In genomic region chr8:117109018-117109711, GRCm38 (mm10) we compare ENCODE assay signal across 13 mouse cellular contexts. TPM values are rescaled to one million over a fixed set of nuclear protein-coding genes. Genes with fewer than 3 reads are reported as not detected.
DNase-seq lines count a peak whose midpoint lies in the region; ATAC-seq and TF ChIP-seq lines count a peak whose summit lies in the region.
"Had no signal": no experiment of that assay in that cellular context is flagged by ENCODE, and none has a peak within 500 bp of the region (broad histone marks: within the 10 kb centered on the region; RNA-seq: fewer than 3 reads in every experiment).

No protein-coding gene starts in this region.

- intact Hi-C loops in gastrocnemius, adult 2 months (cut with DNase I), result loop anchor here (2.0 kb wide), 1 partner anchor 366 kb away; no protein-coding TSS in a partner anchor
- intact Hi-C loops in left cerebral cortex, postnatal 25 days (cut with DNase I), result no loop called here

- 91% methylated on average over 19 of the region's 19 CpGs for WGBS in lung, adult 2 months
- 95% methylated on average over 19 of the region's 19 CpGs for WGBS in thymus, adult 2 months
- WGBS in hindbrain, embryonic 14.5 days, result 92% methylated on average over 19 of the region's 19 CpGs

- no peak for DNase-seq in gastrocnemius, adult 2 months
- no peak for DNase-seq in gastrocnemius, adult 18-20 months (ENCODE audit: low spot score)
- DNase-seq in lung, adult 2 months, result no peak
- DNase-seq in lung, adult 18-20 months, result no peak
- peak; percentile 30 for DNase-seq in T-cell, adult 2 months (ENCODE audit: low spot score)
- DNase-seq in thymus, adult 2 months, result peak; percentile 21
- no peak for DNase-seq in hindbrain, embryonic 14.5 days (ENCODE audit: low spot score)
- DNase-seq in left cerebral cortex, postnatal 25 days (ENCODE audit: low spot score in 2 of 2), result no peak

- H3K27ac ChIP-seq in gastrocnemius, adult 2 months, result no peak overlapping the region
- H3K27ac ChIP-seq in thymus, adult 2 months (ENCODE audit: control insufficient read depth, insufficient read depth, low read length), result no peak overlapping the region
- no peak overlapping the region for H3K27ac ChIP-seq in hindbrain, embryonic 14.5 days
- H3K27ac ChIP-seq: heart, embryonic 15.5 days; intestine, embryonic 15.5 days; limb, embryonic 13.5 days had no signal

- H3K4me3 ChIP-seq in gastrocnemius, adult 2 months, result no peak overlapping the region
- no peak overlapping the region for H3K4me3 ChIP-seq in lung, adult 2 months (replicated peaks; ENCODE audit: extremely low read depth, low read depth, low read length)
- H3K4me3 ChIP-seq in thymus, adult 2 months (ENCODE audit: control insufficient read depth, insufficient read depth, low read length), result no peak overlapping the region
- H3K4me3 ChIP-seq in hindbrain, embryonic 14.5 days (replicated peaks; ENCODE audit: low read length), result no peak overlapping the region
- H3K4me3 ChIP-seq: heart, embryonic 15.5 days; intestine, embryonic 15.5 days; limb, embryonic 13.5 days had no signal

- no peaks in the 10 kb centered on the region for H3K4me1 ChIP-seq in lung, adult 2 months (ENCODE audit: control insufficient read depth, insufficient read depth, low read length)
- H3K4me1 ChIP-seq in thymus, adult 2 months (replicated peaks; ENCODE audit: control insufficient read depth, insufficient read depth, low read length), result no peaks in the 10 kb centered on the region
- H3K4me1 ChIP-seq in hindbrain, embryonic 14.5 days (replicated peaks; ENCODE audit: control insufficient read depth, insufficient read depth, low read length), result no peaks in the 10 kb centered on the region
- H3K4me1 ChIP-seq: heart, embryonic 15.5 days had no signal

- peak; percentile 56 for TF ChIP-seq CTCF in gastrocnemius, adult 2 months (IDR thresholded peaks at IDR 0.05)
- TF ChIP-seq CTCF in lung, adult 2 months (IDR thresholded peaks at IDR 0.05; ENCODE audit: insufficient read depth, low read length), result peak; percentile 33; the same call in 1 of the 2 replicates
- no peak for TF ChIP-seq CTCF in thymus, adult 2 months (IDR thresholded peaks at IDR 0.05; ENCODE audit: borderline replicate concordance, control insufficient read depth, extremely low read depth, insufficient read depth, low read length, poor library complexity)

- H3K9ac ChIP-seq in hindbrain, embryonic 14.5 days, result no peak overlapping the region
- H3K9ac ChIP-seq: heart, embryonic 15.5 days; intestine, embryonic 15.5 days; limb, embryonic 13.5 days had no signal

- ATAC-seq in hindbrain, embryonic 14.5 days (ENCODE audit: low FRiP score), result no peak
- ATAC-seq: intestine, embryonic 15.5 days had no signal

- H3K9me3 ChIP-seq in hindbrain, embryonic 14.5 days (ENCODE audit: control insufficient read depth, low read length), result no peaks in the 10 kb centered on the region
- H3K9me3 ChIP-seq: heart, embryonic 15.5 days; intestine, embryonic 15.5 days had no signal

- H3K27me3 ChIP-seq in thymus, adult 2 months (ENCODE audit: control insufficient read depth, insufficient read depth, low read length), result no peaks in the 10 kb centered on the region
- H3K27me3 ChIP-seq in hindbrain, embryonic 14.5 days (ENCODE audit: control insufficient read depth, insufficient read depth, low read length), result no peaks in the 10 kb centered on the region
- H3K27me3 ChIP-seq: heart, embryonic 15.5 days; intestine, embryonic 15.5 days; limb, embryonic 13.5 days had no signal

- no peak for TF ChIP-seq POLR2A in lung, adult 2 months (IDR thresholded peaks at IDR 0.05; ENCODE audit: borderline replicate concordance, extremely low read depth, low read depth, low read length)
- no peak for TF ChIP-seq POLR2A in thymus, adult 2 months (IDR thresholded peaks at IDR 0.05; ENCODE audit: control insufficient read depth, extremely low read depth, insufficient read depth, low read length, poor library complexity)

- H3K36me3 ChIP-seq in thymus, adult 2 months (ENCODE audit: control insufficient read depth, insufficient read depth, low read length), result no peaks in the 10 kb centered on the region
- no peaks in the 10 kb centered on the region for H3K36me3 ChIP-seq in hindbrain, embryonic 14.5 days (replicated peaks; ENCODE audit: control insufficient read depth, insufficient read depth)
- H3K36me3 ChIP-seq: heart, embryonic 15.5 days; intestine, embryonic 15.5 days; limb, embryonic 13.5 days had no signal

- no peak overlapping the region for H3K4me2 ChIP-seq in hindbrain, embryonic 14.5 days (replicated peaks)
- H3K4me2 ChIP-seq: intestine, embryonic 15.5 days; limb, embryonic 13.5 days had no signal

RNA-seq across cellular contexts. Expression of gene Bco1, which starts 13.5 kb away (rescaled TPM):
- not detected for total RNA-seq in gastrocnemius, adult 2 months (2021)
- under 1 TPM in 1 of 2 experiments, not detected in 1; 0.12 TPM for total RNA-seq in gastrocnemius, adult 18-20 months (2021)
- polyA plus RNA-seq in lung, adult 2 months (2012; rRNA removed), result 0.34 TPM in 1 of 2 replicates, not detected in the other
- polyA plus RNA-seq in thymus, adult 2 months (2012; rRNA removed), result 0.06 and 0.07 TPM in 2 replicates
- 0.17 and 0.25 TPM in 2 replicates for polyA plus RNA-seq in hindbrain, embryonic 14.5 days (2014; fragmentation: Nextera tagmentation; extraction: Ambion mirVana)
- total RNA-seq in left cerebral cortex, postnatal 25 days (2021), result not detected
- polyA plus RNA-seq: heart, embryonic 15.5 days had no signal

RNA-seq across cellular contexts. Expression of gene Pkd1l2, which starts 26.9 kb away (rescaled TPM):
- under 1 TPM; 0.06 to 0.13 TPM for total RNA-seq in gastrocnemius, adult 2 months (2021)
- under 1 TPM; 0.16 to 0.24 TPM for total RNA-seq in gastrocnemius, adult 18-20 months (2021)
- 0.06 and 0.12 TPM in 2 replicates for polyA plus RNA-seq in lung, adult 2 months (2012; rRNA removed)
- polyA plus RNA-seq in thymus, adult 2 months (2012; rRNA removed), result 0.09 and 0.16 TPM in 2 replicates
- polyA plus RNA-seq in hindbrain, embryonic 14.5 days (2014; fragmentation: Nextera tagmentation; extraction: Ambion mirVana), result 0.05 and 0.12 TPM in 2 replicates
- total RNA-seq in left cerebral cortex, postnatal 25 days (2021), result under 1 TPM in 1 of 2 experiments, not detected in 1; 0.07 TPM
- polyA plus RNA-seq: intestine, embryonic 15.5 days; limb, embryonic 13.5 days; neural tube, embryonic 11.5 days; stomach, embryonic 14.5 days had no signal

RNA-seq across cellular contexts. Expression of gene Gan, which starts 48.8 kb away (rescaled TPM):
- total RNA-seq in gastrocnemius, adult 2 months (2021), result 1 to 10 TPM; 4.8 to 5.9 TPM
- 1 to 10 TPM; 4.7 to 5.2 TPM for total RNA-seq in gastrocnemius, adult 18-20 months (2021)
- polyA plus RNA-seq in lung, adult 2 months (2012; rRNA removed), result 5.6 and 8.6 TPM in 2 replicates
- 6.3 and 7.1 TPM in 2 replicates for polyA plus RNA-seq in thymus, adult 2 months (2012; rRNA removed)
- 4.4 and 4.7 TPM in 2 replicates for polyA plus RNA-seq in hindbrain, embryonic 14.5 days (2014; fragmentation: Nextera tagmentation; extraction: Ambion mirVana)
- 10 to 100 TPM; 16.8 to 17.9 TPM for total RNA-seq in left cerebral cortex, postnatal 25 days (2021)

Comparison
In these comparisons a context has a peak if more than half of its experiments do, and no peak if none do; other contexts are left out.
1. DNase-seq: peak in T-cell, adult 2 months (single experiment) and thymus, adult 2 months (single experiment); none in gastrocnemius, adult 2 months (single experiment), gastrocnemius, adult 18-20 months (single experiment), lung, adult 2 months (single experiment), lung, adult 18-20 months (0 of 2), hindbrain, embryonic 14.5 days (single experiment) and left cerebral cortex, postnatal 25 days (0 of 2).